ENCODE assay signal across 21 mouse cellular contexts in the genomic region with DNA sequence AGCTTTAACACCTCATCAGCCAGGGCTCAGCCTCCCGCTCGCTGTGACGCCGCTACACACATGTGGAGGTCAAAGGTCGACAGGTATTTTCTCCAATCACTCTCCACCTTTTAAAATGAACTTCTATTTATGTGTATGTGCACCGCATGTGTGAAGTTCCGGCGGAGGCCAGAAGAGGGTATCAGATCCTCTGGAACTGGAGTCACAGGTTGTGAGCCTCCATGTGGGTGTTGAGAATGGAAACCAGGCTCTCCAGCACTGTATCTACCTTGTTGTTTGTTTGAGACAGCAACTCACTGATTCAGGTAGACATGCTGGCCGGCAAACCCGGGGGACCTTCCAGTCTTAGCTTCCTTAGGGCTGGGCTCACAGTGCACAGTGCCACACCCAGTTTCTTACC.
"Had no signal": no experiment of that assay in that cellular context is flagged by ENCODE, and none has a peak within 500 bp of the region (broad histone marks: within the 10 kb centered on the region; RNA-seq: fewer than 3 reads in every experiment).

No protein-coding gene starts in this region.

- H3K9ac ChIP-seq: limb, embryonic 12.5 days; limb, embryonic 15.5 days; liver, embryonic 14.5 days; liver, postnatal 0 days; lung, embryonic 15.5 days; midbrain, embryonic 13.5 days had no signal

- H3K27ac ChIP-seq: left cerebral cortex, adult 2 months; limb, embryonic 12.5 days; limb, embryonic 15.5 days; liver, embryonic 14.5 days; lung, embryonic 15.5 days; midbrain, embryonic 13.5 days had no signal

- H3K27me3 ChIP-seq: limb, embryonic 12.5 days; limb, embryonic 15.5 days; lung, embryonic 15.5 days; midbrain, embryonic 13.5 days had no signal

- H3K4me3 ChIP-seq: left cerebral cortex, adult 2 months; limb, embryonic 12.5 days; limb, embryonic 15.5 days; lung, embryonic 15.5 days; midbrain, embryonic 13.5 days had no signal

- DNase-seq: kidney, adult 18-20 months; kidney, adult 9 months; kidney, postnatal 14 days; kidney, postnatal 4 days; layer of hippocampus, postnatal 36 days; left cerebral cortex, postnatal 4 days; liver, postnatal 0 days; lung, postnatal 10 days; lung, postnatal 36 days; thymus, adult 2 months; thymus, postnatal 14 days; thymus, postnatal 4 days had no signal

- H3K9me3 ChIP-seq: limb, embryonic 15.5 days; lung, embryonic 15.5 days; midbrain, embryonic 13.5 days had no signal

- ATAC-seq: intestine, embryonic 16.5 days; liver, postnatal 0 days; midbrain, embryonic 13.5 days; midbrain, embryonic 16.5 days had no signal

- H3K4me1 ChIP-seq: limb, embryonic 12.5 days; limb, embryonic 15.5 days; lung, embryonic 15.5 days; midbrain, embryonic 13.5 days had no signal

- H3K4me2 ChIP-seq: limb, embryonic 12.5 days; limb, embryonic 15.5 days; liver, embryonic 11.5 days; lung, embryonic 15.5 days; midbrain, embryonic 13.5 days had no signal
